Comparison of ENCODE assay signal across 8 mouse cellular contexts in genomic region chr10:67055867-67056856, GRCm38 (mm10). TPM values are rescaled to one million over a fixed set of nuclear protein-coding genes. Genes with fewer than 3 reads are reported as not detected.
DNase-seq lines count a peak whose midpoint lies in the region; ATAC-seq and TF ChIP-seq lines count a peak whose summit lies in the region.

No protein-coding gene starts in this region.

- no peaks in the 10 kb centered on the region for H3K27me3 ChIP-seq in lung, embryonic 14.5 days (ENCODE audit: insufficient read depth, low read length)
- no peaks in the 10 kb centered on the region for H3K27me3 ChIP-seq in embryonic facial prominence, embryonic 13.5 days
- H3K27me3 ChIP-seq in hindbrain, embryonic 13.5 days: no peaks in the 10 kb centered on the region

- H3K36me3 ChIP-seq in lung, embryonic 14.5 days (ENCODE audit: insufficient read depth): no peaks in the 10 kb centered on the region
- H3K36me3 ChIP-seq in embryonic facial prominence, embryonic 13.5 days: no peaks in the 10 kb centered on the region
- no peaks in the 10 kb centered on the region for H3K36me3 ChIP-seq in hindbrain, embryonic 13.5 days

- 21% methylated on average over 17 of the region's 17 CpGs for WGBS in lung, embryonic 14.5 days
- WGBS in embryonic facial prominence, embryonic 13.5 days: 48% methylated on average over 17 of the region's 17 CpGs
- WGBS in hindbrain, embryonic 13.5 days: 63% methylated on average over 17 of the region's 17 CpGs

- TF ChIP-seq CTCF in lung, embryonic 14.5 days (IDR thresholded peaks at IDR 0.05; ENCODE audit: low read depth): no peak

- H3K9me3 ChIP-seq in lung, embryonic 14.5 days (ENCODE audit: low read depth, low read length): no peaks in the 10 kb centered on the region
- H3K9me3 ChIP-seq in embryonic facial prominence, embryonic 13.5 days: no peaks in the 10 kb centered on the region
- H3K9me3 ChIP-seq in hindbrain, embryonic 13.5 days: no peaks in the 10 kb centered on the region

- H3K4me3 ChIP-seq in lung, embryonic 14.5 days (ENCODE audit: low read depth, low read length): no peak overlapping the region
- H3K4me3 ChIP-seq in embryonic facial prominence, embryonic 13.5 days: no peak overlapping the region
- H3K4me3 ChIP-seq in hindbrain, embryonic 13.5 days: no peak overlapping the region

- DNase-seq in lung, embryonic 14.5 days: peak; percentile 78
- no peak for DNase-seq in lung, postnatal 4 days
- DNase-seq in right cerebral cortex, postnatal 10 days (ENCODE audit: low spot score in 2 of 2): no peak
- no peak for DNase-seq in kidney, adult 11 months

- peaks cover 3% of the 10 kb centered on the region; the same call in 1 of the 2 replicates for H3K4me1 ChIP-seq in lung, embryonic 14.5 days (ENCODE audit: insufficient read depth)
- H3K4me1 ChIP-seq in embryonic facial prominence, embryonic 13.5 days: peaks cover 52% of the 10 kb centered on the region
- peaks cover 39% of the 10 kb centered on the region for H3K4me1 ChIP-seq in hindbrain, embryonic 13.5 days (replicated peaks)

- ATAC-seq in lung, embryonic 14.5 days (ENCODE audit: insufficient read depth): peak; percentile 61
- ATAC-seq in embryonic facial prominence, embryonic 13.5 days (ENCODE audit: insufficient number of reproducible peaks, insufficient read depth, low FRiP score, low TSS enrichment, low read depth): no peak
- ATAC-seq in hindbrain, embryonic 13.5 days (ENCODE audit: low FRiP score): no peak
- peak; percentile 48 for ATAC-seq in megakaryocyte progenitor cell, adult 5-6 weeks (replicated peaks; ENCODE audit: poor library complexity)
- ATAC-seq in CD4-positive, CD25-positive, alpha-beta regulatory T cell, adult 4 months: no peak

- no peak overlapping the region for H3K9ac ChIP-seq in lung, embryonic 14.5 days
- no peak overlapping the region for H3K9ac ChIP-seq in embryonic facial prominence, embryonic 13.5 days
- H3K9ac ChIP-seq in hindbrain, embryonic 13.5 days: no peak overlapping the region

- peak overlapping the region; percentile 18 for H3K4me2 ChIP-seq in lung, embryonic 14.5 days
- peak overlapping the region; percentile 14; the same call in 1 of the 2 replicates for H3K4me2 ChIP-seq in embryonic facial prominence, embryonic 13.5 days
- no peak overlapping the region for H3K4me2 ChIP-seq in hindbrain, embryonic 13.5 days

- peak overlapping the region; percentile 67 for H3K27ac ChIP-seq in lung, embryonic 14.5 days (ENCODE audit: low read depth)
- H3K27ac ChIP-seq in embryonic facial prominence, embryonic 13.5 days: peak overlapping the region; percentile 76
- peak overlapping the region; percentile 60 for H3K27ac ChIP-seq in hindbrain, embryonic 13.5 days

RNA-seq across cellular contexts. Expression of gene Jmjd1c, which starts 39.8 kb away (rescaled TPM):
- 34.8 and 34.9 TPM in 2 replicates for polyA plus RNA-seq in lung, embryonic 14.5 days (2014; fragmentation: Nextera tagmentation; extraction: Ambion mirVana)
- 50.7 and 53.0 TPM in 2 replicates for polyA plus RNA-seq in embryonic facial prominence, embryonic 13.5 days (2015; fragmentation: Nextera tagmentation; extraction: Ambion mirVana)
- 47.7 and 50.3 TPM in 2 replicates for polyA plus RNA-seq in hindbrain, embryonic 13.5 days (2015; fragmentation: Nextera tagmentation; extraction: Ambion mirVana)
- 82.6 and 124 TPM in 2 replicates for total RNA-seq in megakaryocyte progenitor cell, adult 5-6 weeks (2015)
- total RNA-seq in megakaryocyte progenitor cell, adult 5-6 weeks (2017): 49.5 and 79.8 TPM in 2 replicates
- polyA plus RNA-seq in CD4-positive, CD25-positive, alpha-beta regulatory T cell, adult 4 months (2017; shearing (Covaris generic)): 10 to 100 TPM; 56.7 to 57.2 TPM

RNA-seq across cellular contexts. Expression of gene Reep3, which starts 40.6 kb away (rescaled TPM):
- 31.7 and 33.2 TPM in 2 replicates for polyA plus RNA-seq in lung, embryonic 14.5 days (2014; fragmentation: Nextera tagmentation; extraction: Ambion mirVana)
- polyA plus RNA-seq in embryonic facial prominence, embryonic 13.5 days (2015; fragmentation: Nextera tagmentation; extraction: Ambion mirVana): 46.3 and 51.3 TPM in 2 replicates
- polyA plus RNA-seq in hindbrain, embryonic 13.5 days (2015; fragmentation: Nextera tagmentation; extraction: Ambion mirVana): 42.6 and 44.9 TPM in 2 replicates
- 25.3 and 28.7 TPM in 2 replicates for total RNA-seq in megakaryocyte progenitor cell, adult 5-6 weeks (2015)
- total RNA-seq in megakaryocyte progenitor cell, adult 5-6 weeks (2017): 12.1 and 12.2 TPM in 2 replicates
- polyA plus RNA-seq in CD4-positive, CD25-positive, alpha-beta regulatory T cell, adult 4 months (2017; shearing (Covaris generic)): 10 to 100 TPM; 13.8 to 17.3 TPM

Comparison
In these comparisons a context has a peak if more than half of its experiments do, and no peak if none do; other contexts are left out.
1. ATAC-seq: peak in lung, embryonic 14.5 days (single experiment) and megakaryocyte progenitor cell, adult 5-6 weeks (single experiment); none in embryonic facial prominence, embryonic 13.5 days (single experiment), hindbrain, embryonic 13.5 days (single experiment) and CD4-positive, CD25-positive, alpha-beta regulatory T cell, adult 4 months (single experiment).
2. Peak in every context shown above with its lines, with median percentiles within 50 percentile points of each other: H3K27ac ChIP-seq.